Mouse (Mus musculus) brain, embryonic 14.5 days (tissue): ENCODE measurements at regions not wholly inside any gene's neighbourhood (a gene's known extent, or its start where the extent isn't known, plus 50 kb on each side); places are given as distances from the start of the nearest gene placed in this dataset.

Source experiments
- CTCF ChIP-seq: fragments of 200-500 bp; IDR thresholded peaks from 2 replicates; pipeline ENCODE4 v1.5.1; 2012; ENCODE audit warnings: inconsistent platforms, mild to moderate bottlenecking, moderate library complexity, borderline replicate concordance; ENCODE audit not compliant: insufficient read depth, insufficient read length; ENCODE audit errors: extremely low read depth
- POLR2A ChIP-seq: fragments of 200-500 bp; IDR thresholded peaks from 2 replicates; pipeline ENCODE4 v1.6.1; 2012; ENCODE audit warnings: mild to moderate bottlenecking, inconsistent platforms, borderline replicate concordance; ENCODE audit not compliant: poor library complexity, insufficient read depth, insufficient read length, severe bottlenecking; ENCODE audit errors: extremely low read depth

- TF ChIP-seq CTCF (no peak), POLR2A (no peak)
These were observed 100.4 kb upstream of the Nmnat3 start for GRCm38 (mm10) chr9:98186757-98187300.
